Mouse (Mus musculus): ENCODE measurements around the gene Gm21981. TPM values are rescaled to one million over a fixed set of nuclear protein-coding genes. Genes with fewer than 3 reads are reported as not detected.
A peak's percentile ranks its signal among the peaks of the same experiment; 100 is the strongest.

The Gm21981 gene
- not detected in 2 replicates for total RNA-seq (2017)

GRCm38 (mm10) chr17:47694442-47694502 lies at the start of gene Gm21981:
Gene Gm21981 (minus strand): TSS chr17:47694455.
- ATAC-seq (replicated peaks in 1 of 2; ENCODE audit: insufficient read depth in 1 of 2, low FRiP score in 2 of 2, low TSS enrichment in 1 of 2, low read depth in 1 of 2, poor library complexity in 2 of 2, severe bottlenecking in 2 of 2), result no peak

GRCm38 (mm10) chr17:47742991-47743734 lies 48.9 kb upstream of the Gm21981 start:
- peak in 1 of 2 experiments; percentile 14; a peak in 1 of 4 replicates for ATAC-seq (replicated peaks in 1 of 2; ENCODE audit: insufficient read depth in 1 of 2, low FRiP score in 2 of 2, low TSS enrichment in 1 of 2, low read depth in 1 of 2, poor library complexity in 2 of 2, severe bottlenecking in 2 of 2)

GRCm38 (mm10) chr17:47740186-47740585 lies 45.9 kb upstream of the Gm21981 start:
- no peak for ATAC-seq (replicated peaks in 1 of 2; ENCODE audit: insufficient read depth in 1 of 2, low FRiP score in 2 of 2, low TSS enrichment in 1 of 2, low read depth in 1 of 2, poor library complexity in 2 of 2, severe bottlenecking in 2 of 2)

- 0 out of 4 replicates have a peak, but pooled peaks have one; percentile 26 to 44 for ATAC-seq (replicated peaks in 1 of 2; ENCODE audit: insufficient read depth in 1 of 2, low FRiP score in 2 of 2, low TSS enrichment in 1 of 2, low read depth in 1 of 2, poor library complexity in 2 of 2, severe bottlenecking in 2 of 2)
Measured at GRCm38 (mm10) chr17:47738879-47739798, 44.9 kb upstream of the Gm21981 start.

- peak in 1 of 2 experiments; percentile 31; a peak in 1 of 4 replicates for ATAC-seq (replicated peaks in 1 of 2; ENCODE audit: insufficient read depth in 1 of 2, low FRiP score in 2 of 2, low TSS enrichment in 1 of 2, low read depth in 1 of 2, poor library complexity in 2 of 2, severe bottlenecking in 2 of 2)
Measured at GRCm38 (mm10) chr17:47738066-47738878, 44.0 kb upstream of the Gm21981 start.

GRCm38 (mm10) chr17:47737271-47738065 lies 43.2 kb upstream of the Gm21981 start:
- peak; percentile 71 to 73 for ATAC-seq (replicated peaks in 1 of 2; ENCODE audit: insufficient read depth in 1 of 2, low FRiP score in 2 of 2, low TSS enrichment in 1 of 2, low read depth in 1 of 2, poor library complexity in 2 of 2, severe bottlenecking in 2 of 2)

GRCm38 (mm10) chr17:47736856-47737255 lies 42.6 kb upstream of the Gm21981 start, which contains the start of gene Tfeb:
Gene Tfeb (plus strand): TSS chr17:47737030.
- ATAC-seq (replicated peaks in 1 of 2; ENCODE audit: insufficient read depth in 1 of 2, low FRiP score in 2 of 2, low TSS enrichment in 1 of 2, low read depth in 1 of 2, poor library complexity in 2 of 2, severe bottlenecking in 2 of 2), result peak; percentile 83 to 84

- ATAC-seq (replicated peaks in 1 of 2; ENCODE audit: insufficient read depth in 1 of 2, low FRiP score in 2 of 2, low TSS enrichment in 1 of 2, low read depth in 1 of 2, poor library complexity in 2 of 2, severe bottlenecking in 2 of 2), result no peak
Measured at GRCm38 (mm10) chr17:47735553-47736100, 41.4 kb upstream of the Gm21981 start.

GRCm38 (mm10) chr17:47730633-47731575 lies 36.6 kb upstream of the Gm21981 start:
- ATAC-seq (replicated peaks in 1 of 2; ENCODE audit: insufficient read depth in 1 of 2, low FRiP score in 2 of 2, low TSS enrichment in 1 of 2, low read depth in 1 of 2, poor library complexity in 2 of 2, severe bottlenecking in 2 of 2), result no peak

- no peak for ATAC-seq (replicated peaks in 1 of 2; ENCODE audit: insufficient read depth in 1 of 2, low FRiP score in 2 of 2, low TSS enrichment in 1 of 2, low read depth in 1 of 2, poor library complexity in 2 of 2, severe bottlenecking in 2 of 2)
Measured at GRCm38 (mm10) chr17:47726566-47726965, 32.3 kb upstream of the Gm21981 start, which contains the start of gene Pgc. Gene Pgc (plus strand): TSS chr17:47726842.

GRCm38 (mm10) chr17:47721183-47721582 lies 26.9 kb upstream of the Gm21981 start:
- ATAC-seq (replicated peaks in 1 of 2; ENCODE audit: insufficient read depth in 1 of 2, low FRiP score in 2 of 2, low TSS enrichment in 1 of 2, low read depth in 1 of 2, poor library complexity in 2 of 2, severe bottlenecking in 2 of 2), result no peak

- peak in 1 of 2 experiments; percentile 51; a peak in 2 of 4 replicates for ATAC-seq (replicated peaks in 1 of 2; ENCODE audit: insufficient read depth in 1 of 2, low FRiP score in 2 of 2, low TSS enrichment in 1 of 2, low read depth in 1 of 2, poor library complexity in 2 of 2, severe bottlenecking in 2 of 2)
Measured at GRCm38 (mm10) chr17:47715037-47715436, 20.8 kb upstream of the Gm21981 start.

GRCm38 (mm10) chr17:47712889-47713571 lies 18.8 kb upstream of the Gm21981 start:
- ATAC-seq (replicated peaks in 1 of 2; ENCODE audit: insufficient read depth in 1 of 2, low FRiP score in 2 of 2, low TSS enrichment in 1 of 2, low read depth in 1 of 2, poor library complexity in 2 of 2, severe bottlenecking in 2 of 2), result no peak

- no peak for ATAC-seq (replicated peaks in 1 of 2; ENCODE audit: insufficient read depth in 1 of 2, low FRiP score in 2 of 2, low TSS enrichment in 1 of 2, low read depth in 1 of 2, poor library complexity in 2 of 2, severe bottlenecking in 2 of 2)
Measured at GRCm38 (mm10) chr17:47711883-47712282, 17.6 kb upstream of the Gm21981 start.

- no peak for ATAC-seq (replicated peaks in 1 of 2; ENCODE audit: insufficient read depth in 1 of 2, low FRiP score in 2 of 2, low TSS enrichment in 1 of 2, low read depth in 1 of 2, poor library complexity in 2 of 2, severe bottlenecking in 2 of 2)
Measured at GRCm38 (mm10) chr17:47710036-47710435, 15.8 kb upstream of the Gm21981 start.
